Mouse (Mus musculus): Measurements from ENCODE around the gene Dut. TPM values are rescaled to one million over a fixed set of nuclear protein-coding genes. Genes with fewer than 3 reads are reported as not detected.
"Not testable (repeated sequence)": the region's sequence is repeated elsewhere in the genome, so short reads cannot be mapped to it uniquely, and the experiment has no call there.

Gene Dut
- total RNA-seq, 1 experiment from 2014 or later = 17.1 TPM

DNA sequence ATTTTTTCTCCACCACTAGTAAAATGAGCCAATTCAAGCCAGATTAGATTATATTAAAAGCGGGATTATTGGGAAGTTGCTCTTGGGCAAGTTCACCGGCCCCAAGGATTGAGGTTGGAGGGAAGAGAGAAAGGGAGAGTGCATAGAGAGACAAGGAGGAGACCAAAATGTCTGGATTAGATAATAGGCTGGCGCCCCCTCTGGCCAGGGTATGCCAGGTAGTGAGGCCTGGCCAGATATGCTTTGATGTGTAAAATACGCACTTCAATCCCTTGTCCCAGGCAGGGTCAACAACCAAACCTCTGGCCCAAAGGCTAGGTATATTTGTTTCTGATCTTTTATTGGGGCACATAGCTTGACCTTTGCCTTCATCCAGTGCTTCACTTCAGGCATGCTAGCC, 4.8 kb downstream of the Dut start:
- no peak for ATAC-seq (ENCODE audit: extremely low read depth, insufficient number of reproducible peaks, low FRiP score, poor library complexity, severe bottlenecking)

DNA sequence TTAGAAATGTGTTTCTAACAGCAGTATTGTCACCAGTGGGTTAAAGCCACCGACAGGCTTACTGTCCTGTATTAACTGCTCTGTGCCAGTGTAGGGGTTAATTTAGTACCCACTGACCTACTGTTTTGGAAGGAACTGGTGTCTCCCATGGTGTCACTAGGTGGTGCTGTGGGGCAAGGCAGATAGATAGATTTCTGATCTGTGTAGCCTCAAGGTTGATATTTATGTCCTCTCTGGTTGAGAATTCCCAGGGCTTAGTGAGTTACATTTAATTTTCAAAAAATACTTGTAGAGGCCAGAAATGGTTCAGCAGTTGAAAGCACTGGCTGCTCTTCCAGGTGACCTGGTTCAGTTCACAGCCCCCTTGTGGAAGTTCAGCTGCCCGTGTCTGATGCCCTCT, 5.3 kb downstream of the Dut start:
- no peak for ATAC-seq (ENCODE audit: extremely low read depth, insufficient number of reproducible peaks, low FRiP score, poor library complexity, severe bottlenecking)

GRCm38 (mm10) chr2:125253699-125254098, 6.7 kb downstream of the Dut start:
- ATAC-seq (ENCODE audit: extremely low read depth, insufficient number of reproducible peaks, low FRiP score, poor library complexity, severe bottlenecking) = no peak

- no peak for ATAC-seq (ENCODE audit: extremely low read depth, insufficient number of reproducible peaks, low FRiP score, poor library complexity, severe bottlenecking)
Observed at GRCm38 (mm10) chr2:125254630-125255029, 7.6 kb downstream of the Dut start.

GRCm38 (mm10) chr2:125255886-125256285, 8.9 kb downstream of the Dut start:
- no peak for ATAC-seq (ENCODE audit: extremely low read depth, insufficient number of reproducible peaks, low FRiP score, poor library complexity, severe bottlenecking)

DNA sequence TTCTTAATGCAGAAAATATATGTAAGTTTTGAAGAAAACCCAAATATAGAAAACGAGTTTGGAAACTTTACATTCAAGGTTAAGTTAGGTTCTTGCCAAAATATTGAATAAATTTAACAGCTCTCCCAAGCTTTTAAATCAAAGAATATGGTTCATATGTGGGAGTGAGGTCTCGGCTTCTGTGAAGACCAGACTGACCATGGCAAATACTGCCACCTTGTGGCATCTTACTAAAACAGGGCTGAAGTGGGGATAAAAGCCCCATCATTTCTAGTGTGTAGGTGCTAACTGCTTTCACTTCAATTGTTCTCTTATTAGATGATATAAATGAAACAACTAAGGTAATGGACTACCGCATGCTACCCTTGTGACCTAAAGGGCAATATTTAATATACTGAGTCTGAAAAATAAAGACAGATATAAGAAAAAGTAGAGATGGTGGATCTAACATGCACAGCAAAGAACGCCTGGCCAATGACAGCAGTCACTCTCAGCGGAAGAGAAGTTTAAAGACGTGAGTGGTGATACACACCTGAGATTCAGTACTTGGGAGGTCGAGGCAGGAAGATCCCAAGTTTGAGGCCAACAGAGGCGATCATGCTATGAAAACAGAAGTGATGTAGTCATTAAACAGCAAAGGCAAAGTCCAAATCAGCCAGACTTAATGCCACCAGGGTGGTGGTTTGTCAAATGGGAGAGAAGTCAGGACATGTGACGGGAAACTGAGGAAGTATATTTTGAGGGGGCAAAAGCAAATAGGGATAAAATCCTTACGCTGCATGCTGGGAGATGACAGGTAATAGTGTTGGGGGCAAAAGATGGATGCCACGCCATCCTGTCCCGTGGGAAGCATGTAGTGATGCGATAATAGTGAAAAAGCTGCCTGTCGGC, 12.5 kb downstream of the Dut start:
- ATAC-seq (ENCODE audit: extremely low read depth, insufficient number of reproducible peaks, low FRiP score, poor library complexity, severe bottlenecking) = no peak

GRCm38 (mm10) chr2:125260326-125260725, 13.3 kb downstream of the Dut start:
- no peak for ATAC-seq (ENCODE audit: extremely low read depth, insufficient number of reproducible peaks, low FRiP score, poor library complexity, severe bottlenecking)

GRCm38 (mm10) chr2:125263056-125263455, 16.1 kb downstream of the Dut start:
- no peak for ATAC-seq (ENCODE audit: extremely low read depth, insufficient number of reproducible peaks, low FRiP score, poor library complexity, severe bottlenecking)

DNA sequence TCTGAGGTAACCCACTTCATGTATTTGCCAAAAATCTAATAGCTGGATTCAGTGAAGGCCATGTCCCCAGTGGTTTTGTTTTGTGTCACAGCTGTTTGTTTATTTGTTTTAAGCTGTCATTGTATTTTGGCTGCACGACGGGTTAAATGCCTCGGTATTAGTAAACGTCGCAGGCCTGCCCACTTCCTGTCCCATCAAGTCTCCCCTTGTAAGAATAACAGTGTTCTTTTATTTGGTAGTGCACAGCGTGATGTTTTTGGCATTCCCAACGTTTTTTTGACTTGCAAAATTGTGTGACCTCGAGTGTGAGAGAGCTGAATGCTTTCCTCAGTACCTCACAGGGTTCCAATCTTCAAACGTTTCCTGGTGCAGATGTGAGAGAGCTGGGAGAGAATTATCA, 16.8 kb downstream of the Dut start:
- ATAC-seq (ENCODE audit: extremely low read depth, insufficient number of reproducible peaks, low FRiP score, poor library complexity, severe bottlenecking) = no peak

- no peak for ATAC-seq (ENCODE audit: extremely low read depth, insufficient number of reproducible peaks, low FRiP score, poor library complexity, severe bottlenecking)
Observed at GRCm38 (mm10) chr2:125268876-125269275, 21.9 kb downstream of the Dut start.

GRCm38 (mm10) chr2:125275617-125276016, 28.6 kb downstream of the Dut start:
- ATAC-seq (ENCODE audit: extremely low read depth, insufficient number of reproducible peaks, low FRiP score, poor library complexity, severe bottlenecking) = no peak

DNA sequence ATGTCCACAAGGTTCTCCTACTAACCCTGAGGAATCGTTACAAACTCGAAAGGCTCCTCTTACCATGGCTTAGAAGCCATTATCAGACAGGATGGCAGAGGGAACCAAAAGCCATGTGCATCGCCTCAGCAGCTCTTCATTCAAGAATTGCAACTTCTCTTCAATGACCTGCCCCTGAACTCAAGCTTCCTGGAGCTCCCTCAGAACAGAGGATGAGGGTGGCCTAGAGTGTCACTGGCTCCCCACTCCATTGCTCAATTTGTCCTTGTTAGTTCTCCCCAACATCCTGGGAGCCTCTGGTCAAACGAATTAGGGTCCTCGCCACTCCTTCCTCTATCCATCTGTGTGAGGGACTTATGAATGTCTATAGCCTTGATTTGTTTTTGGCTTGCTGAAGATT, 29.7 kb downstream of the Dut start:
- no peak for ATAC-seq (ENCODE audit: extremely low read depth, insufficient number of reproducible peaks, low FRiP score, poor library complexity, severe bottlenecking)

GRCm38 (mm10) chr2:125278474-125278873, 31.5 kb downstream of the Dut start:
- no peak for ATAC-seq (ENCODE audit: extremely low read depth, insufficient number of reproducible peaks, low FRiP score, poor library complexity, severe bottlenecking)

- not testable (repeated sequence) for ATAC-seq (ENCODE audit: extremely low read depth, insufficient number of reproducible peaks, low FRiP score, poor library complexity, severe bottlenecking)
Observed at GRCm38 (mm10) chr2:125279995-125280394, 33.0 kb downstream of the Dut start.

DNA sequence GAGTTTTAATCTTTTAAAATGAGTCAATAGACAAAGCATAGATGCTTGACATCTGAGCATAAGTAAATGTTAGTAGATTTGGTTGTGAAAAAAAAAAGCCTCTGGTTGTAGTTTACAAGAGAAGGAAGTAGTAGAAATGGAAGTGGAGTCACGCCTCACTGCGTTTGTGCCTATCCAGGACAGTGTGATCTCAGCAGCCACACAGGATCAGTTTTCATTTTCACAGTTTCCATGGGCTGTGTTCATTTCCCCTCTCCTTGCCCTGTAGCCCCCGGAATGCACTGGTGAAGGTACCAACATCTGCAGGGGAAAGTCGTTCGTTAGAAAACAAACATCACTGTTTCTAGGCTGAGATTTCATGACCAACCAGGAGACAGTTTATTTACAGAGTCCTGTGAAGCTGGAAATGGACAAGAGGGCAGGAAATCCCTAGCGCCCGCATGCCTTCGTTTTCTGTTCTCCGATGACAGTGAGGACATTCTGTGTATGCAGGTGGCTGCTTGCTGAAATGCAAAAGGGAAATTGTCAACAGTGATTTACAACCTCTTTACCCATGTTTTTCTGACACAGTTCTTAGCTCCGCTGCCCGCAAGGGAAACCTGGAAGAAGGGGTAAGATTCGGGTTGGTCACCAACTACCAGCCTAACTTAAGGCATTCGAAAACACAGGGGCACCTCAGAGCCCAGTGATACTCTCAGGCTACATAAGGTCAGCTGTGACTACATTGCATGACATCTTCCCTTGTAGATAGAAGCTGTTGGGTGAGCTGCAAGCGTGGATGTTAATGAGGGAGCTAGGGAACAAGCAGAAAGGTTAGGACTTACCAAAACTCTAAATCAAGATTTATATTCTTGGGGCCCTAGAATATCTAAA, 35.6 kb downstream of the Dut start:
- no peak for ATAC-seq (ENCODE audit: extremely low read depth, insufficient number of reproducible peaks, low FRiP score, poor library complexity, severe bottlenecking)

DNA sequence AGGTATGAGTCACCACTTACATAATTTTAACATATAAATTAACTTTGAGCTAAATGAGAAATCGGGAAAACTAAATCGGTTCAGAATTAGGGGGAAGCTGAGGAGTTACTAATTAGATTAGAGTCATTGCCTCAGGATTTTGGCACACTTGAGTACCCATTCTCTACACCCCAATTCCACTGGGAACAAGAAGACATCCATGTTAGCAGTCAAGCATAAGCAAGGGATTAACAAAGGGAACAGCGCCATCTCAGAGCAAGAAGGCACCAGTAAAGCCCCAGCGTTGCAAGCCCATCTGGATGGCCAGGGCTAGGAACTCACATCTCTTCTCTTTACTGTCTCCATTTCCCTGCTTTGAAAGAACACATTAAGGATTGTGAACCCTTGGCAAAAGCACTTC, 38.8 kb downstream of the Dut start:
- no peak for ATAC-seq (ENCODE audit: extremely low read depth, insufficient number of reproducible peaks, low FRiP score, poor library complexity, severe bottlenecking)

DNA sequence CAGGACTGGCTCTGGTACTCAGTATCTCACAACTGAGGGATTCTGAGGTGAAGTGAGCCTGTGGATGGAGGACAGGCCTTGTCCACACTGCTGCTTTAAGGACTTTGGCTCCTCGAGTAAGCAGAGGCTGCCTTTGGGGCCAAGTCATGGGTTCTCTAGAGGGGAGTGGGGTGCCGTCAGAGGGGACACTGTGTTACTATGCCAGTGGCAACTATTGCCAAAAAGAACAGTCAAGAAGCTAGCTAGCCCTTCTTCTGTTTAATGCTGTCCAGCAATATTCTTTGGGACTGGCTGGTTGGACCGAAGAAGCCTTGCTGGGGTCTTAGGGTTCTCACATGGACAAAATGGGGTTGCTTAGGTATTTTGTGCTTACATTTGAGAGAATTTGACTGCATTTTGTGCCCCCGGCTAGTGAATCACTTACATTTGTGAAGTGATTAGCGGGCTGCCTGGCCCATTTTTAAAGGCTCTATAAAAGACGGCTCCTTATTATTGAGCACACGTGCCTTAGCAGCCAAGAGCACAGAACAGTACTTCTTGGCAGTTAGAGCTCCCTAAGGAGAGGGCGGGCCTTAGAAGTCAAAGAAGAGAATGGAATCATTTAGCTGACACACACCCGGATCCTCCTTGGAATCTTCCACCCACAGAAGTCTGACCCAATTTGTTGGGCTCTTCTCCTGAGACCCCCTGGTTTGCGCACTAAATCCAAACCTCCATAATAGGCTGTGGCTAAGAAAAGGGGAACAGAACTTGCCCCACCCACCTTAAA, 43.4 kb downstream of the Dut start:
- no peak for ATAC-seq (ENCODE audit: extremely low read depth, insufficient number of reproducible peaks, low FRiP score, poor library complexity, severe bottlenecking)

- ATAC-seq (ENCODE audit: extremely low read depth, insufficient number of reproducible peaks, low FRiP score, poor library complexity, severe bottlenecking) = no peak
Observed at GRCm38 (mm10) chr2:125291101-125291500, 44.1 kb downstream of the Dut start.

- no peak for ATAC-seq (ENCODE audit: extremely low read depth, insufficient number of reproducible peaks, low FRiP score, poor library complexity, severe bottlenecking)
Observed at GRCm38 (mm10) chr2:125292616-125293015, 45.6 kb downstream of the Dut start.

Data from neutrophil, adult 5-6 weeks (primary cell).